Mouse (Mus musculus) neural tube, embryonic 10.5 days (tissue): Measurements from ENCODE around the gene Pycr2.

Experiments used
- DNase-seq: peaks from one replicate; pipeline ENCODE4 v3.0.0-alpha.2; 2017; ENCODE audit warnings: low spot score; ENCODE audit errors: extremely low spot score

The Pycr2 gene

DNA sequence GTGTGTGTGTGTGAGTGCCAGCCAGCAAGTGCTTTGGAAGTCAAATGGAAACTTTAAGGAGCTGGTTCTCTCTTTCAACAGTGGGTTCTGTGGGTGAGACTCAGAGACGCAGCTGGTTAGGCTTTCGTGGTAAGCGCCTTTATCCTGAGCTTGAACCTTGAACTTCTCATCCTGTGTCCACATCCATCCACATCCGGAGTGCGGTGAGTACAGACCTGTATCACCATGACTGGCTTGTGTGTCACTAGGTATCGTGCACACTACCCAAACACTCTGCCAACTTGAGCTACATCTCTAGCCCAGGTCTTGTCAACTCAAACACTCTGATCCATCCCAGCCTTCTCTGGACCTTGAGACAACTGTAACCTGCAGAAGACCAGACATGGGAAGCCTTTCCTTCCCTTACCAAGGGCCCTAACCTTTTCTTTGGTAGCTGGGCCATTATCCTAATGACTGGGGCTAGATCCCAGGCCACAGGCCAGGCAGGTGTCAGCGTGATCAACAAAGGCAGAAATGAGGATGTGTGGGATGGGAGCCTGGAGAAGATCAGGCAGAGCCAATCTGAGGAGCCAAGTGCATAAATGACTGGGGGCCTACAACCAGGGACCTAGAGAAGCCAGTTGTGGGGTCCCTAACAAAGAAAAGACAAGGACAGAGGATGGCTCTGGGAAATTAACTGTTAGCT is 36.8 kb downstream of the Pycr2 start:
- no peak for DNase-seq

DNA sequence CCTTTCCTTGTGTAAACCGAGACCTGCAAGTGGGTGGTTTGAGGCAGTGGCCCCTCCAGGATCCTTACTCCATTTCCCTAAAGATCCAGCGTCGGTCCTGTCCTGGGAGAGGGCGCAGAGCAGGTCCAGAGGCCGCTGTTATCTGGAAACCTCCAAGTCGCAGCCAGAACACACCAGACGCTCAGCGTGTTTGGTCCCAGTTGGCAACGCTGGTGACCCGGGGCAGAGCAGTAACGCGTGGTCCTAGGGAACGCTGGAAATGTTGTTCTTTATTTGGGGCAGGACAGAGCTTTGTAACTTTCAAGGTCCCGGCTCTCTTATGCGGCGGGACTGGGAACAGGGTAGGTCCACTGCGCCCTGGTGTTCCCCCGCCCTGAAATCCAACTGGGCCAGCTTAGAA is 37.6 kb downstream of the Pycr2 start:
- no peak for DNase-seq

DNA sequence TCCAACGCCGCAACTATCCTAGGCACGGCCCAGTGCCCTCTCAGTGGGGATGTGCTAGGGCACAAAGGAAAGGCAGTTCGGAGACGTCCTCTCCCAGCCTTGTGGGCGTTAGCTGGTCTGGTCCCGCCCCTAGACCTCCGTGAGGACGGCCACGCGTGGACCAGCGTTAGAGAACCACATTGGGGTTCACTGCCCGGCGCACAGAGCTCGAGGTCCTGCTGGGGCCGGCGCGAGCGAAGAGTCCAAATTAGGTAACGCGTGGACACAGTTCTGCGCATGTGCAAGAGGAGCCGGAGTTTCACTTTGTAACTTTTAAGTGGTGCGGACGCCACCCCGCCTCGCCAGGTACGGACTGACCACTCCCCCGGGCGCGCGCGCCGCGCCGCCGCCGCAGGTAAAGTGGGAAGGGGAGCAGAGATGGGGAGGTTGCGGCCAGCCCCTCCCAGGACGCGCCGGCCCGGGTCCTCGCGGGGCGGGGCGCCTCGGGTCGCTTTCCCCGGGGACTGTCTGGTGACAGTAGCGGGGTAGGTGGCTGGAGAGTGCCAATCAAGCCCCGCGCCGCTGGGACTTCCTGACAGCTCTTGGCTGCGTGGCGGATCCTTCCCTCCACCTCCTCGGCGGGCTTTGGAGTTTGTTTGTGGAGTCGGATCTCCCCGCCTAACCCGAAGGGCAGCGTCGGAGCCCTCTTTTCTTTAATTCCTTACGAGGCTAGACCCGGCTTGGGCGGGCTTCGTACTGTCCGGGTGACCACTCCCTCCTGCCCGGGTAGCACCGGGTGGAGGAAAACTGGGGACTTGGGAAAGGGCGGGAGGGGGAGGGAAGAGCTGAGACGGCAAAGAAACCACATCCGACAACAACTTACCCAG is 38.3 kb downstream of the Pycr2 start, which contains the start of gene Tmem63a:
Gene Tmem63a (plus strand): TSS at position 179 of the 866 bp plus-strand sequence.
- peak; percentile 84 for DNase-seq

DNA sequence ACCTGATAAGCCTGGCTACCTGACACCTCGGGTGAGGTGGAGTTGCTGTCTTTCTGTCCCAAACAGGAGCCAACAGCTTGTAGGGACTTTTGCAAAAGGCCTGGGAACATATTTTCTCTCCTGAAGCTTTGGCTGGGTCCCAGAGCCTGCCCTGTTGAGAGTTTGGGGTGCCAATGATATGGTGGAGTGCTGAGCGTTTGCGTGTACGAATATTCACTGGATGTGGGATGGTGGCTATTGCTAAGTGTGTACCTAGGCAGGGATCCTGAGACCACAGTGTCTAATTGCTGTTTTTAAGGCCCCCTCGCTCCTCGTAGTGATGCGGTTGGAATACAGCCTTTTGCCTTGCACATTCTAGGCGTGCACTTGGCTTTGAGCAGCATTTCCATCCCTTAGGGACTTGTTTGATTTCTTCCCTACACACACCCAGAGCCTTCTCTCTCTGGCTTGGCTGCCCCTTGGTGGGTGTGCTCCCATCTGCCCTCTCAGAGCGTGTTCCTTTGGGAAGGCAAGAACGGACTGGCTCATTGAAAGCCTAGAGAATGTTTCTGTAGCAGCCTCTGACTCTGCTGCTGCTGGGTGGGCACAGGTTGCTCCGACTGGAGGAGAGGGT is 39.0 kb downstream of the Pycr2 start:
- DNase-seq = no peak

DNA sequence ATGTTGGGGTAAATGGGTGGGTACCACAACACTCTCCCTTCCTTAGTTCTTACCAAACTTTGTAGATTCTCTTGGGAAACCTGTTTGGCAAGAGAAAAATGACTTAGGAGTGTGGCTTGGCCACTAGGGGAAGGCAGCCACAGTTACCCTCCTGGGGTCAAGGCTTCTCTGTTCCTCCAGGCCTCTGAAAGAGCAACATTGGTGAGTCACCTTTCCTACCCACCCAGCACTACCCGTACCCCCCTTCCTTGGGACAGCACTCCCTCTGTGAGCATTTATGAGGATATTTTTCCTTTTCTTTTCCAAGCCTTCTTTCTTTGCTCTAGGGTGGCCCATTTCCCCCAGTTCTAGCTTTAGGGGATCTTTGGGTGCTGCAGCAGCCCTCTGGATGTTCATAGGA is 39.8 kb downstream of the Pycr2 start:
- DNase-seq = no peak

DNA sequence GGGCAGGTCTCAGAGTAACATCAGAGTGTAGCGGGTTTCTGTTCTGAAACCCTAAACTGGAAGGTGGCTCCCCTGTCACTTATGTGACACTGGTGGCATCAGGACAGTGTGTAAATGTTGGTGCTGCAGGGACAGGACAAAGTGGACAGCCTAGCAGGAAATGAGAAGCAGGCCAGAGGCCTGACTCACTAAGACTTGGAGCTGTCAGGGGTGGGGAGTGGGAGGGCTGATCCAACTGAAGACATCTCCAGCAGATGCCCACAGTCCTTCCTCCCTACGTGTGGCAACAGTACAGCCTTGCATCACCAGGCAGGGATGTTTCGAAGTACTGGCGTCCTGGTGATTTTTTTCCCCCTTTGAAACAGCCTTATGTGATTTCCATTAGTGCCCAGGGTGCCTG is 40.5 kb downstream of the Pycr2 start:
- DNase-seq = no peak

DNA sequence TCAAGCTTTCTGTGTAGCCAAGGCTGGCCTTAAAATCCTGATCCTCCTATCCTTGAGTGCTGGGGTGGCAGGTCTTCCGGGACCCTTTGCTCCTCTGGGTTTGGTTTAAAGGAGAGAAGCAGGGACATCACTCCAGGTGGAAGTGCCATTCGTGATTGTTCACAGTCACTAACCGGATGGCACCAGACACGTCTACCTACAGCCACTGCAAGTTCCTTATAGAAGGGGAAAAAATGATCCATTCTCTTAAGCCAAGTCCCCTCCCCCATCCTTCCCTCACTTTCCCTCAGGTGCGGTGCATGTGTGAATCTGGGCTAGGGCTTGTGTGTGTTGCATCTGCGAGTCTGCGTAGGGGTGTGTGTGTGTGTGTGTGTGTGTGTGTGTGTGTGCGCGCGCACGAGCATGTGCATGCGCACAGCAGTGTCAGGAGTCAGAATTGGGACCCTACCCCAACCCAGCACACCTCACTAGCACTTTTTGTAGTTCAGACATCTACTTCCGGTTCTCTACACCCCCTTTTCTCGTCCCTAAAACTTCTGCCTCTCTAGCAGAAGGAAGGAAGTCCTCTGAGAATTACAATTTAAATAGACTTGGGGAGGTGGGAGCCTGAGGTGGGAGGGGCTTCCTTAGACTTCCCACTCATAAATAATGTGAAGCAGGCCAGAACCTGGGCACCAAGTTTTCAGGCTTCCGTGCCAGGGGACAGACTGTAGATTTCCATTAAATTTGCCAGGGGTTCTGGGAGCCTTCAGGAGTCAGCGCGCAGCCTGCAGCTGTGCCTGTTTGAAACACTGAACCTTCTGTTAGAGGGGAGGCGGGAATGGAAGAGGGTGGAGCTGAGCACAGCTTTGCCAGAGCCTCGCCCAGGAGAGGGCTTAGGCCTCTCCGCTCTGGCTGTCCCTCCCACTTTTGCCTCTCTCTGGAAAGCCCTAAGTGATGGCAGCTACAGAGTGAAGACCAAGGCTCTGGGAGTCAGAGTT is 41.2 kb downstream of the Pycr2 start:
- peak; percentile 45 for DNase-seq

DNA sequence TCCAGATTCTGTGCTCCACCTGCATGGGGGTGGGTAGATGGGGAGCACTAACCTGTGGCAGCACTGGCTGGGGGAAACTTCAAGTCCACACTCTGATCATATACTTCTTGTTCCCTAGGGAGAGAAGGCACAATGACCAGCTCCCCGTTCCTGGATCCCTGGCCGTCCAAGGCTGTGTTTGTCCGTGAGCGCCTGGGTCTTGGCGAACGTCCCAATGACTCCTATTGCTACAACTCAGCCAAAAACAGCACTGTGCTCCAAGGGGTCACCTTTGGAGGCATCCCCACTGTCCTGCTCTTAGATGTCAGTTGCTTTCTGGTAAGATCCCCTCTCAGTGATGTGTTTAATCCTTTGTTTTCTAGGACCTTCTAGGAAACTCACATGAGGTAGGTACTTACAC is 42.4 kb downstream of the Pycr2 start:
- DNase-seq = no peak

DNA sequence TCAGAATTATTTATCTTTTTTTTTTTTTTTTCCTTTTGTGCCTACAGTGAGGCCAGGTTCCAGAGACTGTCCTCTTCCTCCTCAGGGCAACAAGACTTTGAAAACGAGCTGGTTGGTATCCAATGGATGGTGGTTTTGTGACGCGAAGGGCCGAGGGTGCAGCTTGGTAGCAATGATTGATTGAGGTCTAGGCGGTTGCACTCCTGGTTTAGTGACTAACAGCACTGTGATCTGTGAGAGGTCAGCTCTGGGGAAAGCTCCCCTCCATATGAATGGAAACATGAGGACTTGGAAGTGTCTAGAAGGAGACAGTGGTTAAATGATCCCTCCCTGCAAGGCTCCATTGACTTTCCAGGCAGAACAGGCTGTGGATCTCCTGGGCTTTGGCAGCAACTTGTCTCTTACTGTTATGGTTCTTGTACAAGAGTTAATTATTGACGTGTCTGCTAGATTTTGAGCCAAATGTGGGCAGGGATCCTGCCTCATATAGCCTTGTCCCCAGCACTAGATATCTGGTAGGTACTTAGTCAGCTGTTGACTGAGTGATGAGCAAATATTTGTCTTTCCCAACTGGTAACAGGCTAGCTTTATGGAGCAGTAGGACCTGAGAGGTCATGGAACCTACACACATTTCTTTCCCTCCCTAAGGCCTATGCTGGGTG is 48.1 kb downstream of the Pycr2 start:
- DNase-seq = no peak

DNA sequence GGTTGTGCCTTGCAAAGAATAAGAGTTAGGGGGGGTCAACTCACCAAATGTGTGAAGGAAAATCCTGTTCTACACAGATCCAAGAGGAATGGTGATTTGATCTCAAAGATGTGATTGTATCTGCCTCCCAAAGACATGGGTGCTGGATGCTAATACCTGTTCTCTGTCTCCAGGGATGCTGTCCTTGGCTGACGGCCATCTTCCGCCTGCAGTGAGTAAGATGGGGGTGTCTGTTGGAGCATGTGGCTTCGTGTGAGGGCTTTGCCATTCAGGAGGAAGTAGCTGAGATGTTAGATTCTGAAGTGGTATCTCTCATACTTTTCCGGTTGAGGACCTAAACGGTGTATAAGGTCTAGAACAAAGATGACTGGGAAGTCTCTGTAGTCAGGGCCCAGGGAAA is 48.7 kb downstream of the Pycr2 start:
- no peak for DNase-seq

DNA sequence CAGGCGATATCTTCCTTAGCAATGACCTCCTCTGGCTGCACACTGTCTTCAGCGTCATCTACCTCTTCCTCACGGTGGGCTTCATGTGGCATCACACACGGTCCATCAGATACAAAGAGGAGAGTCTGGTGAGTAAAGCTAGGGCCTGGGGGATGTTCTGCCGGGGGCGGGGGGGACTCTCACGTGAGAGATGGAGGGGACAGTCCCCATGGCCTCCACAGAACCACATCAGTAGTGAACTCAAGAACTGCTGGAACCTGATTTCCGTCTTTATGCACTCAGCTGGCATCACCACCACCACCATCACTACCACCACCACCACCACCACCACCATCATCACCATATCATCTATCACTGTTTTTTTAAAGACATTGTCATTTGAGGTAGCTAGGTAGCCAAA is 52.3 kb downstream of the Pycr2 start:
- no peak for DNase-seq

DNA sequence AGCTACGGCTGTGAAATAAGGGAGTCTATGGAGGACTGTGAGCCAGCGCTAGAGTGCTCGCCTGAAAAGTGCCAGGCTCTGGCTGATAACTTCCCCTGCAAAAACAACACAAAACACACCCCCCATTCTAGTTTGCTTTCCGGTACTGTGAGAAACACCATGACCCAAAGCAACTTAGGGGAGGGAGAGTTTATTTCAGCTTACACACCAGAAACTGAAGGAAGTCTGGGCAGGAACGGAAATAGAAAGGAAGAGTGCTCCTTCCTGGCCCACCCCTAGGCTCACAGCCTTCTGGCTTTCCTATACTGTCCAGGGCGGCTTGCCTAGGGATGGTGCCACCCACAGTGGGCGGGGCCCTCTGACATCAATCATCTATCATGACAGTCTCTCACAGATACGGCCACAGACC is 52.9 kb downstream of the Pycr2 start:
- no peak for DNase-seq
